Mouse (Mus musculus): ENCODE results near the gene Klf3. TPM values are rescaled to one million over a fixed set of nuclear protein-coding genes. Genes with fewer than 3 reads are reported as not detected.

Gene Klf3
- polyA plus RNA-seq, 1 experiment: 112 TPM

DNA sequence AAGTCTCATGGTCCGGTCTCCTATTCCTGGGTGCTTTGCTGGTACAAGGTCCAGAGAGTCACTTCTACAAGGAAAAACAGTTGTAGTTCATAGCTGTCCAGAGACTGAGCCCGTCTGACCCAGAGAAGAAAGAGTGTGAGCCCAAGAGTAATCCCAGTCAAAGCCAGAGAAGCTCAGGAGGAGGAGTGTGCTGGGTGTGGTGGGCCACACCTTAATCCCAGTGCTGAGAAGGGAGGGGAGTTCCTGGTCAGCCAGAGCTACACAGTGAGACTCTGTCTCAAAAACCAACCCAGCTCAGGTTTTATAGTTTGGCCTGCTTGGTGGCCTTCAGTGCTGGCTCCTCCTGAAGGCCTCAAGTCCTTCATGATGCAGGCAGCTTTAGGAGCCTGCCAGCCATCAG lies 18.1 kb downstream of the Klf3 start:
- TF ChIP-seq POLR2A (IDR thresholded peaks at IDR 0.05; ENCODE audit: insufficient read depth, low read length): no peak
- no peak for TF ChIP-seq CTCF (IDR thresholded peaks at IDR 0.05; ENCODE audit: low read depth, low read length)
- TF ChIP-seq EP300 (IDR thresholded peaks at IDR 0.05; ENCODE audit: insufficient read depth, low read depth, low read length): peak; percentile 63; the same call in 1 of the 2 replicates
- Histone ChIP-seq H3K4me1 (ENCODE audit: control insufficient read depth, insufficient read depth, low read length) (peaks cover 4% of the 10 kb centered on the region), H3K9ac (ENCODE audit: low read depth, poor library complexity, severe bottlenecking) (no peak overlapping the region), H3K9me3 (replicated peaks; ENCODE audit: control insufficient read depth, insufficient read depth, low read length, poor library complexity, severe bottlenecking) (no peaks in the 10 kb centered on the region), H3K4me3 (ENCODE audit: low read depth, low read length) (no peak overlapping the region), H3K27me3 (ENCODE audit: control insufficient read depth, insufficient read depth, low read length, poor library complexity, severe bottlenecking) (no peaks in the 10 kb centered on the region), H3K36me3 (ENCODE audit: control insufficient read depth, insufficient read depth, low read length, poor library complexity, severe bottlenecking) (peaks cover 85% of the 10 kb centered on the region), H3K27ac (ENCODE audit: insufficient read depth, low read length) (0 out of 2 replicates have a peak overlapping the region, but pooled peaks have one; percentile 26)

GRCm38 (mm10) chr5:64821964-64822363 lies 18.8 kb downstream of the Klf3 start:
- no peak overlapping the region for H3K27ac ChIP-seq (ENCODE audit: insufficient read depth, low read length)
- H3K4me1 ChIP-seq (ENCODE audit: control insufficient read depth, insufficient read depth, low read length): peaks cover 4% of the 10 kb centered on the region
- no peaks in the 10 kb centered on the region for H3K27me3 ChIP-seq (ENCODE audit: control insufficient read depth, insufficient read depth, low read length, poor library complexity, severe bottlenecking)
- no peaks in the 10 kb centered on the region for H3K9me3 ChIP-seq (replicated peaks; ENCODE audit: control insufficient read depth, insufficient read depth, low read length, poor library complexity, severe bottlenecking)
- TF ChIP-seq CTCF (IDR thresholded peaks at IDR 0.05; ENCODE audit: low read depth, low read length) (no peak), EP300 (IDR thresholded peaks at IDR 0.05; ENCODE audit: insufficient read depth, low read depth, low read length) (no peak), POLR2A (IDR thresholded peaks at IDR 0.05; ENCODE audit: insufficient read depth, low read length) (no peak)
- H3K36me3 ChIP-seq (ENCODE audit: control insufficient read depth, insufficient read depth, low read length, poor library complexity, severe bottlenecking): peaks cover 80% of the 10 kb centered on the region
- no peak overlapping the region for H3K9ac ChIP-seq (ENCODE audit: low read depth, poor library complexity, severe bottlenecking)
- H3K4me3 ChIP-seq (ENCODE audit: low read depth, low read length): no peak overlapping the region

GRCm38 (mm10) chr5:64823431-64823830 lies 20.2 kb downstream of the Klf3 start:
- Histone ChIP-seq H3K9me3 (replicated peaks; ENCODE audit: control insufficient read depth, insufficient read depth, low read length, poor library complexity, severe bottlenecking) (no peaks in the 10 kb centered on the region), H3K9ac (ENCODE audit: low read depth, poor library complexity, severe bottlenecking) (no peak overlapping the region), H3K4me3 (ENCODE audit: low read depth, low read length) (no peak overlapping the region), H3K36me3 (ENCODE audit: control insufficient read depth, insufficient read depth, low read length, poor library complexity, severe bottlenecking) (peaks cover 79% of the 10 kb centered on the region), H3K27ac (ENCODE audit: insufficient read depth, low read length) (no peak overlapping the region), H3K27me3 (ENCODE audit: control insufficient read depth, insufficient read depth, low read length, poor library complexity, severe bottlenecking) (no peaks in the 10 kb centered on the region), H3K4me1 (ENCODE audit: control insufficient read depth, insufficient read depth, low read length) (peaks cover 4% of the 10 kb centered on the region)
- TF ChIP-seq CTCF (IDR thresholded peaks at IDR 0.05; ENCODE audit: low read depth, low read length) (no peak), POLR2A (IDR thresholded peaks at IDR 0.05; ENCODE audit: insufficient read depth, low read length) (no peak), EP300 (IDR thresholded peaks at IDR 0.05; ENCODE audit: insufficient read depth, low read depth, low read length) (no peak)

DNA sequence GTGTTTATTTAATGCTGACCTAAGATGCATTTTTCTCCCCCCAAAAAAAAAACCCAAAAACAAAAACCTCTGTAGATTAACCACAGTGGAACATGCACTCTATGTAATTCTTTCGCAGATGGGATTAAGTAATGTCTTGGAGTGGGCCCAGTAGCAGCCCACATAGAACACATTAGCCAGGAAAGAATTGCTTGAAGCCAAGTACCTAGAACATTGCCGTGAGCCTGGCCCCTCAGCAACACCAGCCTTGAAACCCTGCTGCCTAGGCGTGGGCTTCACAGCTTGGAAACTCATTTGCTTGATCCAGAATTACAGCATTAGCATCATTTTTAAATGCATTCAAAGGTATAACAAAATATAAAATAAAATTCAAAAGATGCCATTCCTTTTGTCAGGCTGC lies 21.6 kb downstream of the Klf3 start:
- peaks cover 2% of the 10 kb centered on the region for H3K4me1 ChIP-seq (ENCODE audit: control insufficient read depth, insufficient read depth, low read length)
- no peaks in the 10 kb centered on the region for H3K9me3 ChIP-seq (replicated peaks; ENCODE audit: control insufficient read depth, insufficient read depth, low read length, poor library complexity, severe bottlenecking)
- no peak overlapping the region for H3K27ac ChIP-seq (ENCODE audit: insufficient read depth, low read length)
- peaks cover 76% of the 10 kb centered on the region for H3K36me3 ChIP-seq (ENCODE audit: control insufficient read depth, insufficient read depth, low read length, poor library complexity, severe bottlenecking)
- TF ChIP-seq EP300 (IDR thresholded peaks at IDR 0.05; ENCODE audit: insufficient read depth, low read depth, low read length): no peak
- H3K4me3 ChIP-seq (ENCODE audit: low read depth, low read length): no peak overlapping the region
- no peaks in the 10 kb centered on the region for H3K27me3 ChIP-seq (ENCODE audit: control insufficient read depth, insufficient read depth, low read length, poor library complexity, severe bottlenecking)
- no peak overlapping the region for H3K9ac ChIP-seq (ENCODE audit: low read depth, poor library complexity, severe bottlenecking)

GRCm38 (mm10) chr5:64825496-64825895 lies 22.3 kb downstream of the Klf3 start:
- peaks cover 69% of the 10 kb centered on the region for H3K36me3 ChIP-seq (ENCODE audit: control insufficient read depth, insufficient read depth, low read length, poor library complexity, severe bottlenecking)
- no peak overlapping the region for H3K4me3 ChIP-seq (ENCODE audit: low read depth, low read length)
- H3K27me3 ChIP-seq (ENCODE audit: control insufficient read depth, insufficient read depth, low read length, poor library complexity, severe bottlenecking): no peaks in the 10 kb centered on the region
- peaks cover 2% of the 10 kb centered on the region for H3K4me1 ChIP-seq (ENCODE audit: control insufficient read depth, insufficient read depth, low read length)
- TF ChIP-seq CTCF (IDR thresholded peaks at IDR 0.05; ENCODE audit: low read depth, low read length) (no peak), EP300 (IDR thresholded peaks at IDR 0.05; ENCODE audit: insufficient read depth, low read depth, low read length) (no peak), POLR2A (IDR thresholded peaks at IDR 0.05; ENCODE audit: insufficient read depth, low read length) (no peak)
- H3K9ac ChIP-seq (ENCODE audit: low read depth, poor library complexity, severe bottlenecking): no peak overlapping the region
- H3K27ac ChIP-seq (ENCODE audit: insufficient read depth, low read length): peak overlapping the region; percentile 12; the same call in 1 of the 2 replicates
- H3K9me3 ChIP-seq (replicated peaks; ENCODE audit: control insufficient read depth, insufficient read depth, low read length, poor library complexity, severe bottlenecking): no peaks in the 10 kb centered on the region

DNA sequence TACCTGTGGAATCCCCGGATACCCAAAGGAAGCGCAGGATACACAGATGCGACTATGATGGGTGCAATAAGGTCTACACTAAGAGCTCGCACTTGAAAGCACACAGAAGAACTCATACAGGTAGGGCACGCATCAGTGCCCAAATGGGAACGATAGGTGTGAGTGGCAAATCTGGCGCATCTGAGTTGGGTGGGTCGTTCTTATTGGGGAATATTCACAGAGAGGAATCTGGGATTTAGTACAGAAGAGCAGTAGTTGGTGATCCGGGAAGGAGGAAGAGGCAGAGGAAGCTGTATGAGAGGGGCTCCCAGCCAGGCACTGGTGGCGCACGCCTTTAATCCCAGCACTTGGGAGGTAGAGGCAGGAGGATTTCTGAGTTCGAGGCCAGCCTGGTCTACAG lies 24.0 kb downstream of the Klf3 start:
- TF ChIP-seq EP300 (IDR thresholded peaks at IDR 0.05; ENCODE audit: insufficient read depth, low read depth, low read length) (no peak), POLR2A (IDR thresholded peaks at IDR 0.05; ENCODE audit: insufficient read depth, low read length) (no peak), CTCF (IDR thresholded peaks at IDR 0.05; ENCODE audit: low read depth, low read length) (no peak)
- Histone ChIP-seq H3K36me3 (ENCODE audit: control insufficient read depth, insufficient read depth, low read length, poor library complexity, severe bottlenecking) (peaks cover 55% of the 10 kb centered on the region), H3K9ac (ENCODE audit: low read depth, poor library complexity, severe bottlenecking) (0 out of 2 replicates have a peak overlapping the region, but pooled peaks have one; percentile 3), H3K9me3 (replicated peaks; ENCODE audit: control insufficient read depth, insufficient read depth, low read length, poor library complexity, severe bottlenecking) (no peaks in the 10 kb centered on the region), H3K4me1 (ENCODE audit: control insufficient read depth, insufficient read depth, low read length) (peaks cover 5% of the 10 kb centered on the region), H3K27me3 (ENCODE audit: control insufficient read depth, insufficient read depth, low read length, poor library complexity, severe bottlenecking) (no peaks in the 10 kb centered on the region), H3K27ac (ENCODE audit: insufficient read depth, low read length) (no peak overlapping the region), H3K4me3 (ENCODE audit: low read depth, low read length) (no peak overlapping the region)

Measured in ES-Bruce4 (cell line).